Mouse (Mus musculus): ENCODE measurements around the gene Kif13a. TPM values are rescaled to one million over a fixed set of nuclear protein-coding genes. Genes with fewer than 3 reads are reported as not detected.
A peak's percentile ranks its signal among the peaks of the same experiment; 100 is the strongest.

The Kif13a gene
- polyA plus RNA-seq, 1 experiment from 2014 or later: 4.9 TPM

- no peak for DNase-seq
- Histone ChIP-seq H3K27ac (ENCODE audit: low read depth) (peak overlapping the region; percentile 87), H3K36me3 (replicated peaks; ENCODE audit: insufficient read depth, low read length) (no peaks in the 10 kb centered on the region), H3K9ac (replicated peaks) (peak overlapping the region; percentile 73), H3K4me2 (ENCODE audit: low read depth, low read length) (peak overlapping the region; percentile 90), H3K9me3 (ENCODE audit: low read length) (no peaks in the 10 kb centered on the region), H3K27me3 (ENCODE audit: insufficient read depth, low read length) (no peaks in the 10 kb centered on the region), H3K4me1 (ENCODE audit: insufficient read depth) (peaks cover 9% of the 10 kb centered on the region), H3K4me3 (ENCODE audit: low read depth, low read length) (peak overlapping the region; percentile 67)
- TF ChIP-seq EP300 (IDR thresholded peaks at IDR 0.05; ENCODE audit: low read depth) (no peak), CTCF (IDR thresholded peaks at IDR 0.05; ENCODE audit: low read depth) (no peak)
- WGBS (ENCODE audit: insufficient replicate concordance): under 1% methylated on average over 12 of the region's 12 CpGs
- peak; percentile 35 for ATAC-seq
Observed at GRCm38 (mm10) chr13:46736479-46736865, 193.2 kb downstream of the Kif13a start.

- Histone ChIP-seq H3K27me3 (ENCODE audit: insufficient read depth, low read length) (no peaks in the 10 kb centered on the region), H3K36me3 (replicated peaks; ENCODE audit: insufficient read depth, low read length) (no peaks in the 10 kb centered on the region), H3K9me3 (ENCODE audit: low read length) (no peaks in the 10 kb centered on the region), H3K4me2 (ENCODE audit: low read depth, low read length) (peak overlapping the region; percentile 90), H3K4me1 (ENCODE audit: insufficient read depth) (peaks cover 9% of the 10 kb centered on the region), H3K9ac (replicated peaks) (peak overlapping the region; percentile 73), H3K4me3 (ENCODE audit: low read depth, low read length) (peak overlapping the region; percentile 67), H3K27ac (ENCODE audit: low read depth) (peak overlapping the region; percentile 87)
- 0 out of 2 replicates have a peak, but pooled peaks have one; percentile 17 for TF ChIP-seq EP300 (IDR thresholded peaks at IDR 0.05; ENCODE audit: low read depth)
- TF ChIP-seq CTCF (IDR thresholded peaks at IDR 0.05; ENCODE audit: low read depth): peak; percentile 50
- DNase-seq: peak; percentile 66
- 0% methylated on average over 20 of the region's 20 CpGs for WGBS (ENCODE audit: insufficient replicate concordance)
- ATAC-seq: peak; percentile 74
Observed at GRCm38 (mm10) chr13:46735808-46736478, 193.7 kb downstream of the Kif13a start.

GRCm38 (mm10) chr13:46735219-46735807 lies 194.4 kb downstream of the Kif13a start:
- Histone ChIP-seq H3K9me3 (ENCODE audit: low read length) (no peaks in the 10 kb centered on the region), H3K27me3 (ENCODE audit: insufficient read depth, low read length) (no peaks in the 10 kb centered on the region), H3K4me1 (ENCODE audit: insufficient read depth) (peaks cover 9% of the 10 kb centered on the region), H3K27ac (ENCODE audit: low read depth) (peak overlapping the region; percentile 87), H3K4me2 (ENCODE audit: low read depth, low read length) (peak overlapping the region; percentile 90), H3K36me3 (replicated peaks; ENCODE audit: insufficient read depth, low read length) (no peaks in the 10 kb centered on the region), H3K9ac (replicated peaks) (peak overlapping the region; percentile 73), H3K4me3 (ENCODE audit: low read depth, low read length) (peak overlapping the region; percentile 67)
- DNase-seq (no peak), ATAC-seq (peak; percentile 40)
- 16% methylated on average over 11 of the region's 11 CpGs for WGBS (ENCODE audit: insufficient replicate concordance)
- TF ChIP-seq CTCF (IDR thresholded peaks at IDR 0.05; ENCODE audit: low read depth) (no peak), EP300 (IDR thresholded peaks at IDR 0.05; ENCODE audit: low read depth) (no peak)

DNA sequence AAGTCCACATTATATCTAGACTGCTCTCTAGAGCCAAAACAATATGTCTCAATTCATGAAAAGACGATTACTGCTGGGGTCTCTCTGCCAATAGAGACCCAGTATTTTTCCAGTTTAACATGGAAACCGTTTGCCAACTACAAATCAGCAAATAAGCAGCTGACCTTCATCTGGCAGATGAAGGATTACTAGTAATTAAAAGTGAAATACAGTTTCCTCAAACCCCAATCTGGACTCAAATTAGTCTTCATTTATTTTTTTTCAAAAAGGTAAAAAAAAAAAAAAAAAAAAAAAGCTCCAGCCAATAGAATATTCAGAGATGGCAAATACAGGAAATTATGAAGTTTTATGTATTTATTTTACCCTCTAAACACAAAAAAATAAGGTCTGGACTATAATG lies 199.7 kb downstream of the Kif13a start:
- 73% methylated on average over 2 of the region's 2 CpGs for WGBS (ENCODE audit: insufficient replicate concordance)
- no peaks in the 10 kb centered on the region for H3K27me3 ChIP-seq (ENCODE audit: insufficient read depth, low read length)
- H3K4me2 ChIP-seq (ENCODE audit: low read depth, low read length): no peak overlapping the region
- TF ChIP-seq EP300 (IDR thresholded peaks at IDR 0.05; ENCODE audit: low read depth) (no peak), CTCF (IDR thresholded peaks at IDR 0.05; ENCODE audit: low read depth) (no peak)
- no peak overlapping the region for H3K9ac ChIP-seq (replicated peaks)
- no peak overlapping the region for H3K4me3 ChIP-seq (ENCODE audit: low read depth, low read length)
- no peak overlapping the region for H3K27ac ChIP-seq (ENCODE audit: low read depth)
- ATAC-seq (no peak), DNase-seq (no peak)
- peaks cover 12% of the 10 kb centered on the region; the same call in 1 of the 2 replicates for H3K4me1 ChIP-seq (ENCODE audit: insufficient read depth)
- no peaks in the 10 kb centered on the region for H3K36me3 ChIP-seq (replicated peaks; ENCODE audit: insufficient read depth, low read length)
- H3K9me3 ChIP-seq (ENCODE audit: low read length): no peaks in the 10 kb centered on the region

DNA sequence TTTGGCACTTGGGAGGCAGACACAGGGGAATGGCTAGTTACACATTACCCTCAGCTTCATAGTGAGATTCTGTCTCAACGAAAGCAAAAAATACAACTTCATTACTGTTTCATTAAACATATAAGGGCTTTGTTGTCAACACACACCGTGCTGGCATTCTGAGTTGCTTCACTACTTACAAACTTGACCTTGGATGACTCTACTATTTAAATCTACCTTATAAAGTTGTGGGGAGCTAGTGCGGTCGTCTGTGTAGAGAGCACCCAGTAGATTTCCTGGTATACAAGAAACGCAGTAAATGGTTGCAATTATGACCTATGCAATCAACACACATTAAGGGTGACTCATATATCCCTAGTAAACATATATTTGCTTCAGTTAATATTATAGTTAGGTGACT lies 201.3 kb downstream of the Kif13a start:
- no peak for DNase-seq
- Histone ChIP-seq H3K9ac (replicated peaks) (peak overlapping the region; percentile 67), H3K27ac (ENCODE audit: low read depth) (peak overlapping the region; percentile 95), H3K4me3 (ENCODE audit: low read depth, low read length) (peak overlapping the region; percentile 74), H3K9me3 (ENCODE audit: low read length) (no peaks in the 10 kb centered on the region), H3K36me3 (replicated peaks; ENCODE audit: insufficient read depth, low read length) (no peaks in the 10 kb centered on the region), H3K27me3 (ENCODE audit: insufficient read depth, low read length) (no peaks in the 10 kb centered on the region), H3K4me2 (ENCODE audit: low read depth, low read length) (peak overlapping the region; percentile 86), H3K4me1 (ENCODE audit: insufficient read depth) (peaks cover 16% of the 10 kb centered on the region)
- 29% methylated on average over 5 of the region's 5 CpGs for WGBS (ENCODE audit: insufficient replicate concordance)
- TF ChIP-seq CTCF (IDR thresholded peaks at IDR 0.05; ENCODE audit: low read depth) (no peak), EP300 (IDR thresholded peaks at IDR 0.05; ENCODE audit: low read depth) (no peak)
- ATAC-seq: no peak

- Histone ChIP-seq H3K4me3 (ENCODE audit: low read depth, low read length) (peak within 1 kb of the TSS; percentile 74), H3K4me2 (ENCODE audit: low read depth, low read length) (peak within 1 kb of the TSS; percentile 89), H3K9ac (replicated peaks) (peak within 1 kb of the TSS; percentile 81), H3K4me1 (ENCODE audit: insufficient read depth) (peaks cover 16% of the 10 kb centered on the region), H3K9me3 (ENCODE audit: low read length) (no peaks in the 10 kb centered on the region), H3K27me3 (ENCODE audit: insufficient read depth, low read length) (no peaks in the 10 kb centered on the region), H3K27ac (ENCODE audit: low read depth) (peak within 1 kb of the TSS; percentile 95), H3K36me3 (replicated peaks; ENCODE audit: insufficient read depth, low read length) (no peaks in the 10 kb centered on the region)
- 2% methylated on average over 40 of the region's 51 CpGs for WGBS (ENCODE audit: insufficient replicate concordance)
- peak; percentile 100 for DNase-seq
- peak; percentile 88 for ATAC-seq
- TF ChIP-seq EP300 (IDR thresholded peaks at IDR 0.05; ENCODE audit: low read depth): peak; percentile 70
- TF ChIP-seq CTCF (IDR thresholded peaks at IDR 0.05; ENCODE audit: low read depth): no peak
Observed at GRCm38 (mm10) chr13:46727837-46728268, 201.8 kb downstream of the Kif13a start, which contains the start of gene Nup153. Gene Nup153 (minus strand): TSS chr13:46727940.
